Mouse (Mus musculus): Measurements from ENCODE around the gene Dcaf1. TPM values are rescaled to one million over a fixed set of nuclear protein-coding genes. Genes with fewer than 3 reads are reported as not detected.

Gene Dcaf1
- polyA plus RNA-seq, 1 experiment from 2014 or later, result 33.4 TPM

Other genes with a start within 250 kb of the Dcaf1 start
- not detected in 2 replicates for gene Iqcf6, start 195.3 kb upstream of the Dcaf1 start, polyA plus RNA-seq (2016; fragmentation: Nextera tagmentation; extraction: Ambion mirVana)
- gene Grm2, start 165.8 kb upstream of the Dcaf1 start, polyA plus RNA-seq (2016; fragmentation: Nextera tagmentation; extraction: Ambion mirVana), result 1.1 and 1.3 TPM in 2 replicates
- gene Tex264, start 135.9 kb upstream of the Dcaf1 start, polyA plus RNA-seq (2016; fragmentation: Nextera tagmentation; extraction: Ambion mirVana), result 25.6 and 26.5 TPM in 2 replicates
- gene Rad54l2, start 32.7 kb upstream of the Dcaf1 start, polyA plus RNA-seq (2016; fragmentation: Nextera tagmentation; extraction: Ambion mirVana), result 9.2 and 9.8 TPM in 2 replicates
- 12.3 and 12.9 TPM in 2 replicates for gene Rbm15b, start 65.6 kb downstream of the Dcaf1 start, polyA plus RNA-seq (2016; fragmentation: Nextera tagmentation; extraction: Ambion mirVana)
- 249 and 277 TPM in 2 replicates for gene Manf, start 70.1 kb downstream of the Dcaf1 start, polyA plus RNA-seq (2016; fragmentation: Nextera tagmentation; extraction: Ambion mirVana)